Mouse (Mus musculus): ENCODE data around the gene Gm14743. TPM values are rescaled to one million over a fixed set of nuclear protein-coding genes. Genes with fewer than 3 reads are reported as not detected.
"Not testable (repeated sequence)": the region's sequence is repeated elsewhere in the genome, so short reads cannot be mapped to it uniquely, and the experiment has no call there.

Gm14743 gene
- polyA plus RNA-seq (2016; fragmentation: Nextera tagmentation; extraction: Ambion mirVana) = not detected in 2 replicates

- H3K27ac ChIP-seq, H3K36me3 ChIP-seq: not testable (repeated sequence)
- no CpG with 5 or more reads among the region's 3 CpGs for WGBS
Observed at GRCm38 (mm10) chrX:78245821-78246220, at the start of gene Gm14743. TSS of gene Gm14743 (minus strand) at chrX:78245921.

GRCm38 (mm10) chrX:78202829-78203228, 42.9 kb downstream of the Gm14743 start:
- no peak overlapping the region for H3K27ac ChIP-seq
- H3K27me3 ChIP-seq (ENCODE audit: insufficient read depth, poor library complexity, severe bottlenecking) = no peaks in the 10 kb centered on the region
- DNase-seq (ENCODE audit: low spot score) = no peak
- no peaks in the 10 kb centered on the region for H3K4me1 ChIP-seq (replicated peaks)
- no peak overlapping the region for H3K4me3 ChIP-seq
- peaks cover 4% of the 10 kb centered on the region; the same call in 1 of the 2 replicates for H3K9me3 ChIP-seq
- 89% methylated on average over 5 of the region's 5 CpGs for WGBS
- H3K36me3 ChIP-seq = no peaks in the 10 kb centered on the region

More at GRCm38 (mm10) chrX:78245821-78246220, at the start of gene Gm14743:
- DNase-seq (ENCODE audit: low spot score); H3K4me3 ChIP-seq; H3K27me3 ChIP-seq (ENCODE audit: insufficient read depth, poor library complexity, severe bottlenecking); H3K9me3 ChIP-seq; H3K4me1 ChIP-seq (replicated peaks): not testable (repeated sequence)

- 64% methylated on average over 1 of the region's 1 CpGs for WGBS
- H3K4me3 ChIP-seq; H3K4me1 ChIP-seq (replicated peaks); H3K9me3 ChIP-seq; H3K27me3 ChIP-seq (ENCODE audit: insufficient read depth, poor library complexity, severe bottlenecking); H3K36me3 ChIP-seq; DNase-seq (ENCODE audit: low spot score); H3K27ac ChIP-seq: not testable (repeated sequence)
Observed at GRCm38 (mm10) chrX:78202220-78202619, 43.5 kb downstream of the Gm14743 start.

Other genes starting within 250 kb of the Gm14743 start
- not detected in 2 replicates for gene Obp1a, start 154.5 kb downstream of the Gm14743 start, polyA plus RNA-seq (2016; fragmentation: Nextera tagmentation; extraction: Ambion mirVana)
- gene Gm5938, start 120.5 kb downstream of the Gm14743 start, polyA plus RNA-seq (2016; fragmentation: Nextera tagmentation; extraction: Ambion mirVana) = not detected in 2 replicates
- gene Obp1b, start 59.1 kb downstream of the Gm14743 start, polyA plus RNA-seq (2016; fragmentation: Nextera tagmentation; extraction: Ambion mirVana) = not detected in 2 replicates
- not detected in 2 replicates for gene 4930480E11Rik, start 123.7 kb upstream of the Gm14743 start, polyA plus RNA-seq (2016; fragmentation: Nextera tagmentation; extraction: Ambion mirVana)

Measured in hindbrain, embryonic 10.5 days (tissue).